Mouse (Mus musculus): ENCODE measurements around the gene Klhdc7a. TPM values are rescaled to one million over a fixed set of nuclear protein-coding genes. Genes with fewer than 3 reads are reported as not detected.

Klhdc7a gene
- total RNA-seq (2012; rRNA removed) = 1.9 and 3.3 TPM in 2 replicates

DNA sequence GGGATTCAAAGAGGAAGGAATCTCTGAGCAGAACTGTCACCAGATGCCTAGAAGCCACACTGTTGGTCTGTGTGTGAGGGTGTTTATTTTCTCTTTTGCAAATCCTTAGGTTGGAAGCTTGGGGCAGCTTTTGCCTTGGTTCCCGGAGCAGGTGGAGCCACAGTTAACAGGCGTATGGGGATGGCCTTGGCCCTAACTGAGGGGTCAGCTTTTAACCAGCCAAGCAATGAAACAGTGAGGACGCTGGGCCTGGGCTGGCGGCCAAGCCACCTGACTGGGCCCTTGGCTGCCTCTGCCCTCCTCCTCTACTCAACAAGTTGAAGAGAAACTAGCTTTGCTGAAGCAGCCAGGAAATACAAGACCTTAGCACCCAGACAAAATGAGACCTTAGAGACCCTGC, at the start of gene Klhdc7a:
Gene Klhdc7a, minus strand, starts transcription at position 105 of the 400 bp plus-strand sequence.
- Histone ChIP-seq H3K36me3 (ENCODE audit: control insufficient read depth, insufficient read depth, low read length, poor library complexity, severe bottlenecking) (no peaks in the 10 kb centered on the region), H3K27ac (ENCODE audit: insufficient read depth, low read depth, low read length, poor library complexity, severe bottlenecking) (no peak within 1 kb of the TSS), H3K4me1 (ENCODE audit: control insufficient read depth in 2 of 2, insufficient read depth in 2 of 2, low read length in 2 of 2, poor library complexity in 1 of 2) (peaks cover 7 to 48% of the 10 kb centered on the region in 2 experiments; a peak in 3 of 4 replicates), H3K4me3 (ENCODE audit: insufficient read depth in 1 of 2, low read depth in 1 of 2, low read length in 2 of 2, poor library complexity in 1 of 2, severe bottlenecking in 1 of 2) (peak within 1 kb of the TSS; percentile 9 to 55; a peak in 3 of 4 replicates), H3K9me3 (ENCODE audit: control insufficient read depth, insufficient read depth, low read depth, low read length) (no peaks in the 10 kb centered on the region), H3K9ac (ENCODE audit: insufficient read depth, low read depth, low read length, poor library complexity, severe bottlenecking) (no peak within 1 kb of the TSS)
- no peak for DNase-seq (ENCODE audit: low read depth, low spot score)
- no peak for TF ChIP-seq MAFK (IDR thresholded peaks at IDR 0.05; ENCODE audit: insufficient read depth, low read depth, low read length)
- TF ChIP-seq ZC3H11A (IDR thresholded peaks at IDR 0.05; ENCODE audit: borderline replicate concordance, low read depth, low read length) = no peak
- TF ChIP-seq HCFC1 (IDR thresholded peaks at IDR 0.05; ENCODE audit: borderline replicate concordance, insufficient read depth, low read length) = no peak
- no peak for TF ChIP-seq CHD2 (IDR thresholded peaks at IDR 0.05; ENCODE audit: low read depth, low read length)
- TF ChIP-seq ZNF384 (IDR thresholded peaks at IDR 0.05; ENCODE audit: low read depth, low read length) = no peak
- in situ Hi-C loops (cut with MboI; ENCODE audit: low sequenced_read_pairs in 2 of 2, unreplicated experiment in 2 of 2) = no loop called here

DNA sequence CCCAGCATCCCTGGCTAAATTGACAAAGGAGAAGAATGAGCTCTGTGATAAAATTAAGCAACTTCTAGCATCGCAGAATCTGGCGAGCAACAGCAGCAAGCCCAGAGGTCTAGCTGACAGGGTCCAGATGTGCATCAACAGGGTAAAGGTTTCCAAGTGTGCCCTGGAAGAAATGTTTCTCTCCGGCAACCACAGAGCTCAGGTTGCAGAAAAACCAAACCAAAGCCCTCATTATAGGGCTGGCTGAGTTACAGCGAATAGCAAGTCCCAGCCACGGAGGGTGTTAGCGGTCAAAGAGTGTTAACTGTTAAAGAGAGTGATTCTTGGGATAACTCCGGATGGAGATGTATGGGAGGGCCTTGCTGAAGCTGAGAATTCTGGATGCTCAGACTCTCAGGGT, 48.1 kb upstream of the Klhdc7a start:
- no peaks in the 10 kb centered on the region for H3K9me3 ChIP-seq (ENCODE audit: control insufficient read depth, insufficient read depth, low read depth, low read length)
- no peak overlapping the region for H3K27ac ChIP-seq (ENCODE audit: insufficient read depth, low read depth, low read length, poor library complexity, severe bottlenecking)
- H3K4me3 ChIP-seq (ENCODE audit: insufficient read depth in 1 of 2, low read depth in 1 of 2, low read length in 2 of 2, poor library complexity in 1 of 2, severe bottlenecking in 1 of 2) = no peak overlapping the region
- TF ChIP-seq CHD2 (IDR thresholded peaks at IDR 0.05; ENCODE audit: low read depth, low read length) = no peak
- no peaks in the 10 kb centered on the region for H3K4me1 ChIP-seq (ENCODE audit: control insufficient read depth in 2 of 2, insufficient read depth in 2 of 2, low read length in 2 of 2, poor library complexity in 1 of 2)
- in situ Hi-C loops (cut with MboI; ENCODE audit: low sequenced_read_pairs in 2 of 2, unreplicated experiment in 2 of 2) = no loop called here
- no peaks in the 10 kb centered on the region for H3K36me3 ChIP-seq (ENCODE audit: control insufficient read depth, insufficient read depth, low read length, poor library complexity, severe bottlenecking)
- no peak for DNase-seq (ENCODE audit: low read depth, low spot score)
- no peak overlapping the region for H3K9ac ChIP-seq (ENCODE audit: insufficient read depth, low read depth, low read length, poor library complexity, severe bottlenecking)

DNA sequence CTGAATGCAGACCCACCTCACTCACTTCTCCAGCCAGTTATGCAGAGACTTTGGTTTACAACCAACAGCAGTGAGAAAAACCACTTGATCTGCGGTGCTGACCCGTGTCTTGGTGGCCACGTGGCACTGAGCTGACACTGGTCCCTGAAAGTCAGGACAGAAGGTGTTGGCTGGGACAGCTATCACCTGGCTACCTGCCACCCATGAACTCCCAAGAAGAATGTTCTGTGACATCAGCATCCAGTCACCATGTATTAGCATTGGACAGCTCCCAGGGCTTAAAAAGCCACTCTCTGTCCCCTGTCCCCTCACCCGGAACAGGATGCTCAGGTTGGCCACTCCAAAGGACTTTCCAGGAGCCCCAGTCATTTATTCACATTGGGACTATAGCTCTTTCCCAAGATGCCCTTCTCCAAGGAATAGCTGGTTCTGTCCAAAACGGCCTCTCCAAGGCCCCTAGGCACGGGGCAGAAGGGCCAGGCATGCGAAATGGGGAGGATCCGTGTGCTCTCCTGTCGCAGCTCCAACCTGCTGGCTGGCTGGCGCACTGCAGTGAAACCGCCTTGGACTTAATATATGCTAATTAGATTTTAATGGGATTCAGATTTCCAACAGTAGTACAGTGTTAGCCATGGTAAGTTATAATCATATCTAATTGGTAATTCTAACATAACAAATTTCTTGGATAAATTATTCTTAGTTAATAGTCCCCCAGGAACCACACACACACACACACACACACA, 43.1 kb upstream of the Klhdc7a start:
- DNase-seq (ENCODE audit: low read depth, low spot score) = no peak
- Histone ChIP-seq H3K36me3 (ENCODE audit: control insufficient read depth, insufficient read depth, low read length, poor library complexity, severe bottlenecking) (no peaks in the 10 kb centered on the region), H3K4me3 (ENCODE audit: insufficient read depth in 1 of 2, low read depth in 1 of 2, low read length in 2 of 2, poor library complexity in 1 of 2, severe bottlenecking in 1 of 2) (no peak overlapping the region), H3K9ac (ENCODE audit: insufficient read depth, low read depth, low read length, poor library complexity, severe bottlenecking) (no peak overlapping the region), H3K27ac (ENCODE audit: insufficient read depth, low read depth, low read length, poor library complexity, severe bottlenecking) (no peak overlapping the region), H3K9me3 (ENCODE audit: control insufficient read depth, insufficient read depth, low read depth, low read length) (no peaks in the 10 kb centered on the region), H3K4me1 (ENCODE audit: control insufficient read depth in 2 of 2, insufficient read depth in 2 of 2, low read length in 2 of 2, poor library complexity in 1 of 2) (peaks cover 0 to 2% of the 10 kb centered on the region in 2 experiments; a peak in 1 of 4 replicates)
- TF ChIP-seq CHD2 (IDR thresholded peaks at IDR 0.05; ENCODE audit: low read depth, low read length) = no peak
- no peak for TF ChIP-seq MAFK (IDR thresholded peaks at IDR 0.05; ENCODE audit: insufficient read depth, low read depth, low read length)
- no peak for TF ChIP-seq ZNF384 (IDR thresholded peaks at IDR 0.05; ENCODE audit: low read depth, low read length)
- no peak for TF ChIP-seq HCFC1 (IDR thresholded peaks at IDR 0.05; ENCODE audit: borderline replicate concordance, insufficient read depth, low read length)
- no peak for TF ChIP-seq ZC3H11A (IDR thresholded peaks at IDR 0.05; ENCODE audit: borderline replicate concordance, low read depth, low read length)
- in situ Hi-C loops (cut with MboI; ENCODE audit: low sequenced_read_pairs in 2 of 2, unreplicated experiment in 2 of 2) = no loop called here

DNA sequence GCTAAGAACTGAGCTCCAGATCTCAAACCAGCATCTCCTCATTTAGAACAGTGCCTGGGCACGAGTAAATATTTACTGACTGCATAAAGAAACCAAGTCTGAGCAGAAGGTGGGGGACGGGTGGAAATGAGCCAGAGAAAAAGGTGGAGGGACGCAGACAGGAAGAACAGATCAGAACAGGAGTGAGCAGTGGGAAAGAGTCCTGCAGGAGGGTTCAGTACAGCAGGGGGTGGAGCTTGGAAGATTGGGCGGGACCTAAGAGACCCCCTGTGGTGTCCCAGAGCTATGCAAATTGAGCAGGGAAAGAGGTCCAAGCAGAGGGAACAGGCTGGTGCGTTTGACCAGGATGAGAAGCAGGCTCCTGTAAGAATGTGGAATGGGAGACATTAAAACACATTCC, 37.1 kb upstream of the Klhdc7a start:
- no peak overlapping the region for H3K27ac ChIP-seq (ENCODE audit: insufficient read depth, low read depth, low read length, poor library complexity, severe bottlenecking)
- no peaks in the 10 kb centered on the region for H3K36me3 ChIP-seq (ENCODE audit: control insufficient read depth, insufficient read depth, low read length, poor library complexity, severe bottlenecking)
- peaks cover 5 to 33% of the 10 kb centered on the region in 2 experiments; a peak in 3 of 4 replicates for H3K4me1 ChIP-seq (ENCODE audit: control insufficient read depth in 2 of 2, insufficient read depth in 2 of 2, low read length in 2 of 2, poor library complexity in 1 of 2)
- in situ Hi-C loops (cut with MboI; ENCODE audit: low sequenced_read_pairs in 2 of 2, unreplicated experiment in 2 of 2) = no loop called here
- peak; percentile 82 for DNase-seq (ENCODE audit: low read depth, low spot score)
- peak overlapping the region; percentile 62 to 73; a peak in 3 of 4 replicates for H3K4me3 ChIP-seq (ENCODE audit: insufficient read depth in 1 of 2, low read depth in 1 of 2, low read length in 2 of 2, poor library complexity in 1 of 2, severe bottlenecking in 1 of 2)
- TF ChIP-seq MAFK (IDR thresholded peaks at IDR 0.05; ENCODE audit: insufficient read depth, low read depth, low read length) (no peak), CHD2 (IDR thresholded peaks at IDR 0.05; ENCODE audit: low read depth, low read length) (no peak), HCFC1 (IDR thresholded peaks at IDR 0.05; ENCODE audit: borderline replicate concordance, insufficient read depth, low read length) (no peak), ZC3H11A (IDR thresholded peaks at IDR 0.05; ENCODE audit: borderline replicate concordance, low read depth, low read length) (no peak), ZNF384 (IDR thresholded peaks at IDR 0.05; ENCODE audit: low read depth, low read length) (no peak)
- H3K9me3 ChIP-seq (ENCODE audit: control insufficient read depth, insufficient read depth, low read depth, low read length) = no peaks in the 10 kb centered on the region
- no peak overlapping the region; the same call in 1 of the 2 replicates for H3K9ac ChIP-seq (ENCODE audit: insufficient read depth, low read depth, low read length, poor library complexity, severe bottlenecking)

All from ES-E14 (cell line).